Mouse (Mus musculus): ENCODE measurements around the gene Rbck1. TPM values are rescaled to one million over a fixed set of nuclear protein-coding genes. Genes with fewer than 3 reads are reported as not detected.
A peak's percentile ranks its signal among the peaks of the same experiment; 100 is the strongest.
"Not testable (repeated sequence)": the region's sequence is repeated elsewhere in the genome, so short reads cannot be mapped to it uniquely, and the experiment has no call there.

Gene Rbck1
- polyA plus RNA-seq, 1 experiment: 65.3 TPM

- Histone ChIP-seq H3K4me3 (ENCODE audit: insufficient read depth, poor library complexity, severe bottlenecking) (no peak overlapping the region), H3K27me3 (ENCODE audit: control insufficient read depth, insufficient read depth, insufficient read length) (no peaks in the 10 kb centered on the region), H3K79me3 (ENCODE audit: low read depth) (no peaks in the 10 kb centered on the region), H3ac (ENCODE audit: control insufficient read depth, insufficient read length, low read depth) (no peak overlapping the region), H3K36me3 (ENCODE audit: control insufficient read depth, insufficient read depth) (no peaks in the 10 kb centered on the region), H3K79me2 (ENCODE audit: control insufficient read depth, insufficient read depth) (no peaks in the 10 kb centered on the region)
- TF ChIP-seq CEBPB (IDR thresholded peaks at IDR 0.05; ENCODE audit: low read depth) (no peak), CTCF (IDR thresholded peaks at IDR 0.05; ENCODE audit: control insufficient read depth, insufficient read depth, insufficient read length) (no peak), MYOG (IDR thresholded peaks at IDR 0.05; ENCODE audit: control insufficient read depth, extremely low read depth, insufficient read length) (no peak), MAX (IDR thresholded peaks at IDR 0.05) (no peak), USF1 (IDR thresholded peaks at IDR 0.05; ENCODE audit: low read depth) (no peak), FOSL1 (IDR thresholded peaks at IDR 0.05; ENCODE audit: insufficient read depth, low read length, poor library complexity, severe bottlenecking) (no peak), MYOD1 (IDR thresholded peaks at IDR 0.05; ENCODE audit: control insufficient read depth, insufficient read length, low read depth) (no peak)
Measured at GRCm38 (mm10) chr2:152360271-152360775, 27.9 kb upstream of the Rbck1 start.

DNA sequence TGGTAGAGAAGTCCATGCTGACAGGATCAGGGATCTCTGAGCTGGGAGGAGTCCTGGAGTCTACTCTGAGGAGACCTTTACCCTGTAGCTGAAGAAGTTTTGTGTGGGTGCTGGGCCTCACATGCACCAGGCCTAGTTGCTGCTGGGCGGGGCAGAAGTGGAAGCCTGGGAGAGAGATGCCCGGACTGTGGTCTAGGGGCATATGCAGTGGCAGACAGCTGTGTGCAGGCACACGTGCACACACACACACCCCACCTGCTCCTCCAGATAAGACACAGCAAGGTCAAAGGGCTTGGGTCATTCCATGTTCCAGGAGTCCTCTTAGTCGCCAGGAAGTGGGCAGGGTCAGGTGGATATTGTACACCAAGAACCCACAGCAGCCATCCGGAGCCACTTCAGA is 27.2 kb upstream of the Rbck1 start:
- no peak for TF ChIP-seq FOSL1 (IDR thresholded peaks at IDR 0.05; ENCODE audit: insufficient read depth, low read length, poor library complexity, severe bottlenecking)
- Histone ChIP-seq H3K79me3 (ENCODE audit: low read depth) (no peaks in the 10 kb centered on the region), H3K27me3 (ENCODE audit: control insufficient read depth, insufficient read depth, insufficient read length) (no peaks in the 10 kb centered on the region), H3K36me3 (ENCODE audit: control insufficient read depth, insufficient read depth) (no peaks in the 10 kb centered on the region), H3K4me3 (ENCODE audit: insufficient read depth, poor library complexity, severe bottlenecking) (no peak overlapping the region), H3K79me2 (ENCODE audit: control insufficient read depth, insufficient read depth) (no peaks in the 10 kb centered on the region), H3ac (ENCODE audit: control insufficient read depth, insufficient read length, low read depth) (no peak overlapping the region)

- H3K79me2 ChIP-seq (ENCODE audit: control insufficient read depth, insufficient read depth); H3ac ChIP-seq (ENCODE audit: control insufficient read depth, insufficient read length, low read depth): not testable (repeated sequence)
Measured at GRCm38 (mm10) chr2:152358977-152359376, 26.5 kb upstream of the Rbck1 start.

GRCm38 (mm10) chr2:152357254-152357653 is 24.8 kb upstream of the Rbck1 start:
- Histone ChIP-seq H3K79me3 (ENCODE audit: low read depth) (no peaks in the 10 kb centered on the region), H3K36me3 (ENCODE audit: control insufficient read depth, insufficient read depth) (no peaks in the 10 kb centered on the region), H3K27me3 (ENCODE audit: control insufficient read depth, insufficient read depth, insufficient read length) (no peaks in the 10 kb centered on the region), H3K79me2 (ENCODE audit: control insufficient read depth, insufficient read depth) (no peaks in the 10 kb centered on the region), H3K4me3 (ENCODE audit: insufficient read depth, poor library complexity, severe bottlenecking) (no peak overlapping the region), H3ac (ENCODE audit: control insufficient read depth, insufficient read length, low read depth) (no peak overlapping the region)
- no peak for TF ChIP-seq MYOD1 (IDR thresholded peaks at IDR 0.05; ENCODE audit: control insufficient read depth, insufficient read length, low read depth)
- TF ChIP-seq FOSL1 (IDR thresholded peaks at IDR 0.05; ENCODE audit: insufficient read depth, low read length, poor library complexity, severe bottlenecking): no peak
- no peak for TF ChIP-seq MAX (IDR thresholded peaks at IDR 0.05)
- no peak for TF ChIP-seq CTCF (IDR thresholded peaks at IDR 0.05; ENCODE audit: control insufficient read depth, insufficient read depth, insufficient read length)
- no peak for TF ChIP-seq MYOG (IDR thresholded peaks at IDR 0.05; ENCODE audit: control insufficient read depth, extremely low read depth, insufficient read length)
- no peak for TF ChIP-seq CEBPB (IDR thresholded peaks at IDR 0.05; ENCODE audit: low read depth)
- no peak for TF ChIP-seq USF1 (IDR thresholded peaks at IDR 0.05; ENCODE audit: low read depth)

More at GRCm38 (mm10) chr2:152358977-152359376, 26.5 kb upstream of the Rbck1 start:
- not testable (repeated sequence) for H3K27me3 ChIP-seq (ENCODE audit: control insufficient read depth, insufficient read depth, insufficient read length); H3K36me3 ChIP-seq (ENCODE audit: control insufficient read depth, insufficient read depth); H3K4me3 ChIP-seq (ENCODE audit: insufficient read depth, poor library complexity, severe bottlenecking); H3K79me3 ChIP-seq (ENCODE audit: low read depth)

DNA sequence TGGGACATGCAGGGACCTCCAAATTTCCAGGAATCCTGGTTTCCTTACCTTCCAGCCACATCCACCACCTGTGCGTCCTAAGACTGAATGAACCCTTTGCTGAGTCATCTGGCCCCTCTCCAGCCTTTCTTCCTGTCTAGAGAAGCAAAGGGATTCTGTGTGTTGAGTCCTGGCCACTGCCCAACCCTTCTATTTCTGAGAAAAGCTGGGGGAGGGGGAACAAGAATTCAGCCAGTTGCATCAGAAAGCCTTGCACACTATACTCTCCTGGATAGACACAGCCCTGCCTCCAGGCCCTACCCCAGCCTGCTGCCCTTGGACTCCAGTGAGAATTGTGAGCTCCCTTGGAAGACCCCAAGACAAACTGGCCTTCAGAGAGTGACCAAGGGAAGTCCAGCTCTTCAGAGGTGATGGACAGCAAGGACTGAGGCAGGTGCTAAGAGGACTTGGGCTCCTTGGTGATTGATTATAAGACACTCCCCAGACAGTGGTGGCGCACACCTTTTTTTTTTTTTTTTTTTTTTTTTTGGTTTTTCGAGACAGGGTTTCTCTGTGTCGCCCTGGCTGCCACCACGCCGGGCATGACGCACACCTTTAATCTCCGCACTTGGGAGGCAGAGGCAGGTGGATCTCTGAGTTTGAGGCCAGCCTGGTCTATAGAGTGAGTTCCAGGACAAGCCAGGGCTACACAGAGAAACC is 17.5 kb upstream of the Rbck1 start:
- no peaks in the 10 kb centered on the region for H3K79me2 ChIP-seq (ENCODE audit: control insufficient read depth, insufficient read depth)
- no peak overlapping the region for H3K4me3 ChIP-seq (ENCODE audit: insufficient read depth, poor library complexity, severe bottlenecking)
- H3K79me3 ChIP-seq (ENCODE audit: low read depth): no peaks in the 10 kb centered on the region
- H3K36me3 ChIP-seq (ENCODE audit: control insufficient read depth, insufficient read depth): no peaks in the 10 kb centered on the region
- TF ChIP-seq MYOD1 (IDR thresholded peaks at IDR 0.05; ENCODE audit: control insufficient read depth, insufficient read length, low read depth) (no peak), FOSL1 (IDR thresholded peaks at IDR 0.05; ENCODE audit: insufficient read depth, low read length, poor library complexity, severe bottlenecking) (no peak), CEBPB (IDR thresholded peaks at IDR 0.05; ENCODE audit: low read depth) (peak; percentile 27), USF1 (IDR thresholded peaks at IDR 0.05; ENCODE audit: low read depth) (no peak)
- H3K27me3 ChIP-seq (ENCODE audit: control insufficient read depth, insufficient read depth, insufficient read length): no peaks in the 10 kb centered on the region
- no peak overlapping the region for H3ac ChIP-seq (ENCODE audit: control insufficient read depth, insufficient read length, low read depth)

DNA sequence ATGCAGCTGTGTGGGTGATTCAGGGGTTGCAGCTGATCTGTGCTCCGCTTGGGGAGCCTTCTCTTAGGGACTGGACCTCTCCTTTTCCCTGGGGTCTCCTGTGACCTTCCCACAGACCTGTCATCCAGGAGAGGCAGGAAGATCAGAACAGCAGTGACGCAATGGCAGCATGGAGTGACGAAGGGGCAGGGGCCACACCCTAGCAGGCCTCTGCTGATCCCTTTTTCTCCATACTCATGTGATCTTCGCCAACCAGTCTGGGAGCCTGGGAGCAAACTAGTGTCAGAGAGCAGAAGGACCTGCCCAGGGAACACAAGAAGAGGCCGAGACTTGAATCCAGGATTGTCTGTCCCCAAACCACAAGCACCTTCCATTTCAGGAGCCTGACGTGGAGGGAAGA is 16.8 kb upstream of the Rbck1 start:
- Histone ChIP-seq H3K36me3 (ENCODE audit: control insufficient read depth, insufficient read depth) (no peaks in the 10 kb centered on the region), H3K27me3 (ENCODE audit: control insufficient read depth, insufficient read depth, insufficient read length) (no peaks in the 10 kb centered on the region), H3K4me3 (ENCODE audit: insufficient read depth, poor library complexity, severe bottlenecking) (no peak overlapping the region), H3ac (ENCODE audit: control insufficient read depth, insufficient read length, low read depth) (no peak overlapping the region), H3K79me3 (ENCODE audit: low read depth) (no peaks in the 10 kb centered on the region), H3K79me2 (ENCODE audit: control insufficient read depth, insufficient read depth) (no peaks in the 10 kb centered on the region)
- TF ChIP-seq USF1 (IDR thresholded peaks at IDR 0.05; ENCODE audit: low read depth): no peak
- TF ChIP-seq MYOG (IDR thresholded peaks at IDR 0.05; ENCODE audit: control insufficient read depth, extremely low read depth, insufficient read length): no peak
- no peak for TF ChIP-seq CEBPB (IDR thresholded peaks at IDR 0.05; ENCODE audit: low read depth)
- no peak for TF ChIP-seq CTCF (IDR thresholded peaks at IDR 0.05; ENCODE audit: control insufficient read depth, insufficient read depth, insufficient read length)
- no peak for TF ChIP-seq FOSL1 (IDR thresholded peaks at IDR 0.05; ENCODE audit: insufficient read depth, low read length, poor library complexity, severe bottlenecking)
- no peak for TF ChIP-seq MYOD1 (IDR thresholded peaks at IDR 0.05; ENCODE audit: control insufficient read depth, insufficient read length, low read depth)
- TF ChIP-seq MAX (IDR thresholded peaks at IDR 0.05): no peak
